Mouse (Mus musculus) kidney, postnatal 4 days (tissue): Measurements from ENCODE around the gene Dnaja1.

Experiments used
- DNase-seq, 2 experiments: peaks; one replicate each; pipeline ENCODE4 v3.0.0; 2021; ENCODE audit warnings: mixed read lengths in 2 of 2

The Dnaja1 gene

GRCm38 (mm10) chr4:40722011-40722666, at the start of gene Dnaja1:
Gene Dnaja1, plus strand, starts transcription at chr4:40722150.
- peak; percentile 99 for DNase-seq

- DNase-seq: no peak
Observed at GRCm38 (mm10) chr4:40673526-40673925, 48.4 kb upstream of the Dnaja1 start.

DNA sequence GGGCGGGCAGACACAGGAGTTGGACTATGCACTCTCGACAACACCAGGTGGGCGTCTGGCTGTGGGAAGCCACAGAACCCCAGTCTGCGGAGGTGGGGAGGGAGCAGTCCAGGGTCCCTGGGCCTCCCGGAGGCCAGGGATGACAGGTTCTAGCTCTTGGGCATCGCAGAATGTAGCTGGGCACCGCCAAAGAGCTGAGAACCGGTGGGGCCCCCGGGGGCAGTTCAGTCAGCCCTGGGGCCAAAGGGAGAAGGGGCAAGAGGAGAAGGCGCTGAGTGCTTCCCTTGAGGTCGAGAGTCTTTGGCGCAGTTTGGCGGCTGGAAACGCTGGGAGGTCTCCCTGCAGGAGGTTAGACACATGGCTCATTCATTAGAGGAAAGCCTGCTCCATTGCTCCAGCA, 45.6 kb upstream of the Dnaja1 start:
- no peak for DNase-seq

DNA sequence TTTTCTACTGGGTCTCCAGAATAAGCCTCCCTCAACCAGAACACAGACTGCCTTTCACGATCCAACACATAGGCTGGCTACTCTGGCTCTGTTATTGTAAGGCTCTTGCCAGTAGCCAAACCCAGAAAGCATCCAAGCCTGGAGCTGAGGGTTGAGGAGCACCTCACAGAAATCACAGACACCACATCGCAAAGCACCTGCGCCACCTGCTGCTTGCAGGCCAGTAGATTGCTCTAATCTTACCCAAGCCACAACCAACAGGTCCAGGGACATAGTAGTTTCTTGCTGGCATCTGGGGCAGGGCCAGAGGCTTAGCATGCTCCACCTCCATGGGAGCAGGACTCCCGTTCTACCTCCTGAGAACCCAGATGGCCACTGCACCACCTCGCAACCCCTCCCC, 44.8 kb upstream of the Dnaja1 start:
- peak; percentile 54 to 69 for DNase-seq

- peak; percentile 47 to 62 for DNase-seq
Observed at GRCm38 (mm10) chr4:40680250-40680860, 41.6 kb upstream of the Dnaja1 start.

DNA sequence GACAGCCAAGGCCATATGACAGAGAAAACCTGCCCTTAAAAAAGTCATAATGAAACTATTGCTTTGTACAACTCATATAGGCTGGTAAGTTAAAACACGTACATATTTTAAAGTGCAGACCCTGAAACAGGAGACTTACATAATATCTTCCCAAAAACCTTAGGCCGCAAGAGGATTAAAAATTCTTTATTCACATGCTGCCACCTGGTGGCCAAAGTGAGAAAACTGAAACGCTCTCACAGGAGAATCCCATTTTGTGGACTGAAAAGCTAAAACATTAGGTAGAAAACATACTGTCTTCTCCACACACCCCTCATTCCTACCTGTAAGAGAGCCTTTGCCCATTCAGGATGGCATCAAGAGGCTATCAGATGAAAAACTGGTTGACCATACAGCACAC, 40.0 kb upstream of the Dnaja1 start:
- peak; percentile 75 to 77 for DNase-seq

DNA sequence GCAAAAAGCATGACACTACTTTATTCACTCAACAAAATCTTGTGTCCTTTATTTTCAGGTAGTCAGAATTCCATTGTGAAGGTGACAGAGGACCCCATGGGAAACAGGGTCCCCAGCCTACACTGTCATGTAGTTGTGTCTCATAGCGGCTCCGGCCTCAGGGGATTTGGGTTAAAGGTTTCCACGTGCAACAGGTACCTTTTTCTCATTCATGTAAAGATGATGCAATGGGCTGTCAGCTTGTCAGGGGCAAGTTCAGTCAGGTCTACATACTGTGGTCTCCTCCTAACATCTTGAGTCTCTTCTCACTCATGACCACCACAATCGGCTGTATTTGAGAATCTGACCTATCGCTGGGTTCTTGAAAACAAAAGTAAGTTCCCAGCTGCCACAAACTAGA, 39.6 kb upstream of the Dnaja1 start:
- DNase-seq: no peak

DNA sequence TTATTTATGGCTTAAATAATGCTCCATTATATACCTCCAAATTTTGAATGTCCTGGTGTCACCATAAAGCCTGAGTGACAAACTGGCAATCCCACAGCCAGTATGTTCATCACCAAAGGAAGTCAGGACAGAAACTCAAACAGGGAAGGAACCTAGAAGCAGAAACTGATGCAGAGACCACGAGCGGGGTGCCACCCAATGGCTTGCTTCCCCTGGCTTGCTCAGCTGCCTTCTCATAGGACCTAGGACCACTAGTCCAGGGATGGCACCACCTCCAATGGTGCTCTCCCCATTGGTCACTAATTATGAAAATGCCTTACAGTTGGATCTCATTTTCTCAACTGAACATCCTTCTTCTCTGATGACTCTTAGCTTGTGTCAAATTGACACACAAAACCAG, 38.6 kb upstream of the Dnaja1 start:
- no peak for DNase-seq

DNA sequence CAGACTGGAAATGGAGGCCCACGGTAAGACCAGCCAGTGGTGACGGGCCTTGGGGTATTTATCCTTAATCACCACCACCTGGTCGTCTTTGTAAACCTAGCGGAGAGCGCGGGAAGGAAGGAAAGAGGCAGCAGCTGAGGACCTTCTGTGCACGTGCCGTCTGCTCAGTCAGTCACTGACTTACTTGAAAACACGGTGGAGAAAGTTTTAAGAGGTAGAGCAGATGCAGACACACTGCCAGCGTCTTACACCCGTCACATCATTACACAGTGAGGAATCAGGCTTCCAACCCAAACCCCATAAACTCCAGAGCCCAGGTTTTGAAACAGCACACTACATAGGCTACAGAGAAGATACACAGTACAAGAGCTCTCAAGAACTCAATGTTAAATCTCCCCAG, 30.9 kb upstream of the Dnaja1 start:
- DNase-seq: no peak

- DNase-seq: no peak
Observed at GRCm38 (mm10) chr4:40697059-40697458, 24.9 kb upstream of the Dnaja1 start.

DNA sequence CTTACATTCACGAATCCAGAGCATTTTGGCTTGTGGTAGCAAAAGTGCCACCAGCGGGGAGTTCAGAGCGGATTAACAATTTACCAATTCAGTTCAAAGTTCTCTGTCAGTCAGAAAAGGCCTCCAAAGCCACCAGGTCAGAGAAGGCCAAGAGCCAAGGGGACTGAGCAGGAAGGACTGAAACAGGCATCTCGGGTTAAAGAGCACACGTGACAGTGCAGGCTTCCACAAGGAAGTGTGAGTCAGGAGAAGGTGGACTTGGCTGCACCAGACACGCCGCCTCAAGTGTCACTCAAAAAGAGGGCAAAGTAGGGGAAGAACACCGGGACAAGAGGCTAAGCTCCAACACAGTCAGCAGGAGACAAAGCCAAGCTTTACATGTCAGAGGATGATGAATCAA, 21.7 kb upstream of the Dnaja1 start:
- peak; percentile 20 to 63 for DNase-seq

- no peak for DNase-seq
Observed at GRCm38 (mm10) chr4:40701796-40702195, 20.2 kb upstream of the Dnaja1 start.

- DNase-seq: peak; percentile 97
Observed at GRCm38 (mm10) chr4:40702797-40703709, 18.9 kb upstream of the Dnaja1 start, which contains the start of gene Aptx. Gene Aptx, minus strand, starts transcription at chr4:40703194.

GRCm38 (mm10) chr4:40703710-40704275, 18.2 kb upstream of the Dnaja1 start:
- DNase-seq: peak in 1 of 2 experiments; percentile 43

DNA sequence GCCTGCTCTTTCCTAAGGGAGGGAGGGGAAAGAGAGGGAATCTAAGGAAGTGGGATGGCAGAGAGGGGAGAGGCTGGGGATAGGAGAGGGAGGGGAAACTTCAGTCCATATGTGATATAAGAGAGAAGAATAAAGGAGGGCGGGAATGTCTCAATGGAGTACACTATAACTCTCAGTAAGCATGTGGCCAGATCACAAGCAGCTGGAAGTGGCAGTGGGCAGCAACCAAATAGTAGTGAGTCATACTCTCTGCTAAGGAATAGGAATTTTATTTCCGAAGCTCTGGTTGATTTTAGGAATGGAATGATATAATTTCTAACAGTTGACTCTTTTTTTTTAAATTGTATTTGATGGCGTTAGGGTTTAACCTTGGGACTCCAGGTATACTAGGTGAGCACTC, 4.8 kb upstream of the Dnaja1 start:
- no peak for DNase-seq

GRCm38 (mm10) chr4:40720910-40721309, 1.0 kb upstream of the Dnaja1 start:
- no peak for DNase-seq

DNA sequence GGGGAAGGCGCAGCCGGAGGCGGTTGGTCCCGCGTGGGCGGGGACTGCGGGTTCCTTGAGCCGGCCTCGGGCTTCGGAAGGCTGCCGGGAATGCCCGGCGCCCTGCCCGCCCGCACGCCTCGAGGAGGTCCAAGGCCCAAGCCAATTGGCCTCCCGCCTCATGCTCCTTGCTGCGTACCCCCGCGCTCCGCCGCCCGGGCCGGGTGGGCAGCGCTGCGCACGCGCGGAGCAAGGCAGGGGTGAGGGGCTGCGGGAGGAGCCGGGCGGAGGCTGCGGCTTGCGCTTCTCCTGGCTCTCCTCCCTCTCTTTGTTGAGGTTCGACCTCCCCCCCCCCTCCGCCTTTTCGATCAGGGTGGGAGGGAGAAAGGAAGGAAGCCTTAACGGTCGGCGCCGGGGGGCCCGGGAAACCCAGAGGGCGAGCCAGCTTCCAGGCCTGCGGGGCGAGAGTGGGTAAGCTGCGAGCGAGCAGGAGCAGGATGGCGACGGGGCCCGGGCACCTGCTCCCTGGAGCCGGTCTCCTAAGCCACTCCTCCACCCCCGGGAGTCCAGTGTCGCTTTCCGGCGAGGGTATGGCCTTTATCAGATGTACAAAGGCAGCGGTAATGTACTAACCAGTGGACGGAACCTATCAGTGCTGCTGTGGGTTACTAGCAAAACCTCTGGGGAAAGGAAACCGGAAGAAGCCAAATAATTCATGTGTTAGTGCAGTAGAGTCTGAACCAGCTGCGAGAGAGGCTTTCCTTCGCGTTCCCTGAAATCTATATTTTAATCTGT, 924 bp downstream of the Dnaja1 start:
- DNase-seq: peak; percentile 84 to 90

DNA sequence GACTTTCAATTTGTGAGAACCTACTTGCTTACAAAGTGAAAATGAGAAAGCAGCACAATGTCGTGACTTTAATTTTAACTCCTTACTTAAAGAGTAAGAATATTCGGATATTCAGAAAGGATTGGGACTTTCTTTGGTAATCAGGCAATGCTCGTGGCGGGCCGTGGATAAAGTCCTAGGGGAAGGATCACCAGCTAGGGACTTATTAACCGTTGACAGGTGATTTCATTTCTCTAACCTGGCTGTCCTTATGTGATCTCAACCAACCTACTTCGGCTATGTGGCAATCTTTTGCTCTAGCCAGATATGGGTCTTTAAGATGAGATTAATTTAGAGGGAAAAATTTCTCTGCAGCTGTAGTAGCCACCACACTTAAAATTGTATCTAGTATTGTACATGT, 3.2 kb downstream of the Dnaja1 start:
- no peak for DNase-seq

DNA sequence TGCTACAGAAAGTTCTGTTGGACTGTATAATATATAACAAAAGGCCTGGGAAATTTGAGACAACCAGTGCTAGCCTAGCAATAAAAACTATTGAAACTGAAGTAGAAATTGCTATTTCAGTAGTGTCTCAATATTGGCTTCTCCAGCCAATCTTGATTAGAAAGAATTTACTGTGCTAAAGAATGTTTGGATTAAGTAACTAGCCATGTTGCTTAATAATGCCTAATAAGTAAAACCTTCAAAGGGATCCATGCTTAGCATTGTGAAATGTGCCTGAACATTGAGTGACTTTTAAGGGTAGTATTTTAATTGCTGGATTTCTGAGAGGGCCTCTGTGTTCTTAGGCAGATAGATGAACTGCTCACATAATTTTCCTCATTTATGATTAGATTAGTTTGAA, 3.6 kb downstream of the Dnaja1 start:
- no peak for DNase-seq

GRCm38 (mm10) chr4:40727247-40727646, 5.3 kb downstream of the Dnaja1 start:
- DNase-seq: no peak

DNA sequence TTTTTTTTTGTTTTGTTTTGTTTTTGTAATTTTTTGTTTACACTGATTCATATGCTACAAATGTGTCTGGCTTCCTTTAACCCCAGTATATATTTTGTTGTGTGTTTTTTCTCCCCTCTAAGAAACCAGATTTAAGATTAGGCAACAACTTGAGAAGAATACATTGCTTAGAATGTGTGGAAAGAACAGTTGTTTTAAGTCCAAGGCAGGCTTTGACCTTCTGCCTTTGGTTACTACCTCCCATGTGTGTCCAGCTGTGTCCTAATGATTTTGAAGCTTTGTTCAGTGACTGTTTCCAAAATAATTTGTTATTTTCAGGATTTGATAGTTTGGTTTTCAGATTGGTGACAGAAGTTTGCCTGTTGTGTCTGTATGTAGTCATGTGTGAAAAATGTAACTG, 9.3 kb downstream of the Dnaja1 start:
- DNase-seq: no peak

DNA sequence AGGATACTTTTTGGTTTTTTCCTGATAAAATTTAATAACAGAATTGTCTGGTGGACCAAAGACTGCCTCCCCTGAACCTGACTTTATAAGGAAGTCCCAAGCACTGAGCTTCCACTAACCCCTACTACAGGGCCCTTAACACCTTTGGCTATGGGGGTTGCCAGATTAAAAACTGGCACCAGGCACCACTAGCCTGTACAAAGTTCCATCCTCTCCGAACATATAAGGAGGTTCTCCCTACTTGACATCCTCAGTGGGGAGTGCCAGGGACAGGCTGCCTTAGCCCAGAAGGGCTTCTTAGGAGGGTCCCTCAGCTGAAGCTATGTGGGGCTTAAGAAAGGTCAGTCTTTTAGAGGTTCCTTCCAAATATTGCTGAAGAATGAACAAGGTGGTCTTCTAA, 13.4 kb downstream of the Dnaja1 start:
- no peak for DNase-seq
